Mouse (Mus musculus): ENCODE data around the gene Coa7.

- TF ChIP-seq CTCF (IDR thresholded peaks at IDR 0.05; ENCODE audit: extremely low read depth, insufficient read depth, low read length): no peak
- TF ChIP-seq POLR2A (IDR thresholded peaks at IDR 0.05; ENCODE audit: extremely low read depth, insufficient read depth, low read length): no peak
Observed at GRCm38 (mm10) chr4:108338321-108338733, 10.4 kb downstream of the Coa7 start.

All from cortical plate, adult 2 months (tissue).